Mouse (Mus musculus): ENCODE measurements around the gene Dnali1.

Dnali1 gene

DNA sequence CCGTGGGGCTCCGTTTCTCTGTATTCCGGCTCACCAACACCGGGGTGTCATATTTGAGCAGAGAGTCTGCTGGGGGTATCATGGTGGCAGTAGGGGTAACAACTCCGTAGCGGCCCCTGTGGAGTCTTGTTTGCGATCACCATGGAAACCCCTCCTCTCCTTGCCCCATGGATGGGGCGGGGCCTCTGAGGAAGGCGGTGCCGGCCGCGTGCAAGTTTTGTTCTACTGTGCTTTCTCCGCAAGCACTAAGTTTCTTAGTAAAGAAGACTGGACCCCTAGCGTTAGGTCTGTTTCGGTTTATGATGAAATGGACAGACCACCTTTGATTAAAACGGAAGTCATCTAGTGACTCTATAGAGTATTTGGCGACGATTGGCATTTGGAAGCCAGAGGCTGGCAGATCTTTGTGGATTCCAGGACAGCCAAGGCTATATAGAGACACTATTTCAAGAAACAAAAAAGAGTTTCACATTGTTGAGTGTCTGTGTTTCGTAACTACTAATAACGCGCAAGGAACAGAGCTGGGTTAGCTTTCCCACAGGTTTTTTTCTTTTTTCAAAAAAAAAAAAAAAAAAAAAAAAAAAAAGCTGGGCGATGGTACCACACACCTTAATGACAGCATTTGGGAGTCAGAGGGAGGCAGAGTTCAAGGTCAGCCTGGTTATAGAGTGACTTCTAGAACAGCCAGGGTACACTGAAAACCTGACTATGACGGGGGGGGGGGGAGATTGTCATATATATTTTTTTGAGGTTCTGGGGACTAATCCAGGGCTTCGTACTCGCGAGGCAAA, at the start of gene Dnali1:
Gene Dnali1, minus strand, starts transcription at position 187 of the 791 bp plus-strand sequence.
- DNase-seq, result peak; percentile 63

DNA sequence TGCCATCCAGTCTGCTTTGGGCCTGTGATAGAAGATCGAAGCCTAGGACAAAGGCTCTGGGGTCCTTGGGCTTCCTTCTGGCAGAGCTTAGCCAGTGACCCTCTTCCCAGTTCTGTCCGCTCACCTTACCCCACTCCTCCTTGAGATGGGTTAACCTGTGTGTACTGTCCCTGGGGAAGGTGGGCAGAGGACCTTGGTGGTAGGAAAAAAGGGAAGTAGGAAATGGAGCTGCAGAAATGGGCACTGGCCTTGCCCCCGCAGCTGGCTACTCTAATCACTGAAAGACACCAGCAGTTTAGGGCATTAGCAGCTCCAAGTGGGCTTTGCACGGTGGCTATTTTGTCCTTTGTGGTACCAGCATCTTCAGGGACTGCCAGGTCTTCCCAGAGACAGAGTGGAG, 49.6 kb upstream of the Dnali1 start:
- DNase-seq, result no peak

DNA sequence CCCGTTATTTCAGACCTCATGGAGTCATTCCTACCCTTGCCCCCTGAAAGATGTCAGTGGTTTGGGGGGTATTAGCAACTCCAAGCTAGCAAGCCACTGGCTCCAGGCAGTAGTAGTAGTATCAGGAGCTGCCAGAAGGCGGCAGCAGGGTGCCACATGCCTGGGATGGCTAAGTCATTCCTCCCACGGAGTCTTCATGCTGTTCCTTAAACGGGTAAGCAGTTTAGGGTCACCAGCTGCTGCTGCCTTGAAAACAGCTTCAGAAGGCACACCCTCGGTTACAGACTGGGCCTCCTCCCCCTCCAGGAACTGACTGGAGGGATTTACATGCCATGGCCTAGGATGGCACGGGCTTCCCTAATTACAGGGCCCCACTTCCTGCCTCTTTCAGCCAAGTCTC, 49.1 kb upstream of the Dnali1 start:
- peak; percentile 77 for DNase-seq

DNA sequence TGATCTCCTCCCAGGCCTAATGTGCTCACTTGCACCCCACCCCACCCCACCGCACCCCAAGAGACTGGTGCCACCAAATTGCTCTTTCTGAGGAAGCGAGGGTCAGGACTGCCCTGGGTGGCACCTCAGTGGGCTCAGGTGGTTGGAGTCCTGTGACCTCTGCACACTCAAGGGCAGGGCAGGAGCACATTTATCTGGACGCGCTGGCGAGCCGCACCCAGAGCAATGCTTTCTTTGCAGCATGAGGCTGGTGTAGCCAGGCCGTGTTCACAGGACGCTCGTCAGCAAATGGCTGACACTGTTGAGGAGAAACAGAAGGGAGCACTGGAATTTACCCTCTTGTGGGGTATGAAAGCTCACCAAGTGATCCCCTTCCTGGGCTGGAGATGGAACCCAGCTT, 39.9 kb upstream of the Dnali1 start:
- DNase-seq, result no peak

DNA sequence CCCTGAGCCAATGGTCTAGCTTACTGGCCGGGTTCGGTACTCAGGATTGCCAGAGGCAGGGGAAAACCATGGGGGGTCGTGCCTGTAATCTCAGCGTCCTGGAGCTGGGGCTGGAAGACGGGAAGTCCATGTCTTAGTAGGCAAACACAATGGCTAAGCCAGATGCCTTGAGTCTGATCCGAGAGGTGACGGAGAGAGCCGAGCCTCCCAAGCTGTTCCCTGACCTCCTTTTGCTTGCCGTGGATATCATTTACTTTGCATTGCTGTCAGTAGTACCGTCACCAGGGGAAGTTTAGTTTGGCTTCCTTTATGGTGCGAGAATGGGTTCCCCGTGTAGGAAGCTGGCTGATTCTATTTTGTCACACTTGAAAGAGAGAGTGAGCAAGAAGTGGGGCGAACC, 35.8 kb upstream of the Dnali1 start:
- no peak for DNase-seq

DNA sequence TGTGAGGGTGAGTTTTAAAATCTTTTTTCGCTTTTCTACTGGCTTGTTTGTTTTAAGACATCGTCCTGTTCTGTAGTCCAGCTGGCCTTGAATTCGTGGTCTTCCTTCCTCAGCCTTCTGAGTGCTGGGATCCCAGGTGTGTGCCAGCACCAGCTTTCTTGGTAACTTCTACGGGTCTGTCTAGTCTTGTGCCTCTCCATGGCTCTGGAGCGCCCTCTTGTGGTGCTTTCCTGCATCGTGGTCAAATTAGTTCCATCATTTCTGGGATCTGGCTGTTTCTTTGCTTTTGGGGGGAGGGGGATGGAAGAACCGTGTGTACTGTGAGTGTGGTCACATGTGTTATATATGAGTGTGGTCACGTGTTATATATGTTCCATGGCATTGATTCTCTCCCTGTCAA, 34.0 kb upstream of the Dnali1 start:
- DNase-seq, result peak; percentile 59

DNA sequence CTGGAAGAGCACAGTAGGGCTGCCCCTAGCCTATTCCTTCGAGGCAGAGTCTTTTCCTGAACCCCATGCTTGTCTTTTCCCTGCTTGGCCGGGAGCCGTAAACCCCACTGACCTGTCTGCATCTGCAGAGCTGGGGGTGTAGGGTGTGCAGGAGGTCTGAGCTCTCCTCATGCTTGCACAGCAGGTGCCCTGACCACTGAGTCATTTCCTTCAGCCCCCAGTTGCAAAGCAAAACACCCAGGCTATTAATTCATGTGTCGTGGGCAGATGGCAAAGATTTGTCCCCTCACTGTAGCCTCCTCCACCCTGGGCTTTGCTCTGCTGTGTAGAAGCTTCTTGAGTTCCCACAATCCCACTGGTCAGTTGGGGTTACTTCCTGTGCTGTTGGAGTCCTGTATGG, 31.9 kb upstream of the Dnali1 start:
- DNase-seq, result no peak

DNA sequence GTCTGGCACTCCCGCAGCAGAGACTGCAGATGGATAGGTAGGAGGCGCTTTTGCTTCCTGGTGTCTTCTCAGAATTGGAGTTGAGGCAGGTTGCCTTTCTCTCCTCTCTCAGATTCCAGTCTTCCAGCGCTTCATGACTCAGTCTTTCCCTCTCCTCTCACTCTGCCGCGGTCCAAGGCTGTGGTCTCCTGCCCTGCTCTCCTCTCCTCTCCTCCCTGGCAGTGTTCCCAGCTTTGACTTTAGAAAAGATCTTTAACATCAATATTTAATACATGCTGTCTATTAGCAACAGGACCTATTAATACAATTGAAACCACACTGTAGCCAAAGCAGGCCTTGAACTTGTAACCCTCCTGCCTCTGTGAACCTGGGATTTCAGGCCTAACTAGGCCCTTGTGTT, 30.6 kb upstream of the Dnali1 start:
- no peak for DNase-seq

DNA sequence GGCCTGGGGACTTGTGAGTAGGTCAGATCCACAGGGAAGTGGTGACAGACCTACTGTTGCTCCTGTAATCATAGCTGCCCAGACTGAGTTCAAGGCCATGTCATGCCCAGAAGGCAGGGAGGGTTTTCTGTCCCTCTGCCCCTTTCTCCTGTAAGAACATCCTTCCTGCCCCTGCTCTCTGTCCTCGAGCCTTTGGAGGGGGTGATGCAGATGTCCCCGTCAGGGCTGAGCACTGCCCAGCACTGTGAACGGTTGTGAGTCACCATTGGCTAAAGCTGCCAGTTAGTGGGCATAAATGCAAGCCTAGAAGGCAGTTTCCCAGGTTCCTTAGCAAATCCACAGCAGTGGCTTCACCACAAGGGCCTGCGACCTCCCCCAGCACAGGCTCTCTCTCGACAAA, 27.5 kb upstream of the Dnali1 start:
- no peak for DNase-seq

DNA sequence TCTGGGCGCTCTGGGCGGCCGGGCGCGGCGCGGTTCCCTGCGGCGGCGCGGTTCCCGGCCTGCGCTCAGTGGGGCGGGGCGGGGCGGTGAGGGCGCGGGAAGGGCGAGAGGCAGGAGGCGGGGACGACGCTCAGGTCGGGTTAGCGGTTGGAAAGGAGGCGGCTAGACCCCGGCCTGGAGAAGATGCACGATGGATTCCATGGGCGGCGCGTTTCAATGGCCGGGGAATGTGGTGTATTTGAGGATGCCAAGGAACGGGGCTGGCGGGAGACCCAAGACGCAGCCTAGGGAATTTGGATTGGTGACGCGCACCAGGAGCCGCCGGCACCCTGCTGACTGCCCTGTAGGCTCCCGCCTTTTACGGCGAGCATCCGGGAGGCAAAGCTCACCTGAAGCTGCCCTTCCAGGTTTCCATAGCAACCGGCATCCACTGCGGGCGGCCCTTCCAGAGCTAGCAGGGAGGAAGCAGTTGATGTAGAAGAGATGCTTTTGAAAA, 19.9 kb upstream of the Dnali1 start:
- DNase-seq, result peak; percentile 53

DNA sequence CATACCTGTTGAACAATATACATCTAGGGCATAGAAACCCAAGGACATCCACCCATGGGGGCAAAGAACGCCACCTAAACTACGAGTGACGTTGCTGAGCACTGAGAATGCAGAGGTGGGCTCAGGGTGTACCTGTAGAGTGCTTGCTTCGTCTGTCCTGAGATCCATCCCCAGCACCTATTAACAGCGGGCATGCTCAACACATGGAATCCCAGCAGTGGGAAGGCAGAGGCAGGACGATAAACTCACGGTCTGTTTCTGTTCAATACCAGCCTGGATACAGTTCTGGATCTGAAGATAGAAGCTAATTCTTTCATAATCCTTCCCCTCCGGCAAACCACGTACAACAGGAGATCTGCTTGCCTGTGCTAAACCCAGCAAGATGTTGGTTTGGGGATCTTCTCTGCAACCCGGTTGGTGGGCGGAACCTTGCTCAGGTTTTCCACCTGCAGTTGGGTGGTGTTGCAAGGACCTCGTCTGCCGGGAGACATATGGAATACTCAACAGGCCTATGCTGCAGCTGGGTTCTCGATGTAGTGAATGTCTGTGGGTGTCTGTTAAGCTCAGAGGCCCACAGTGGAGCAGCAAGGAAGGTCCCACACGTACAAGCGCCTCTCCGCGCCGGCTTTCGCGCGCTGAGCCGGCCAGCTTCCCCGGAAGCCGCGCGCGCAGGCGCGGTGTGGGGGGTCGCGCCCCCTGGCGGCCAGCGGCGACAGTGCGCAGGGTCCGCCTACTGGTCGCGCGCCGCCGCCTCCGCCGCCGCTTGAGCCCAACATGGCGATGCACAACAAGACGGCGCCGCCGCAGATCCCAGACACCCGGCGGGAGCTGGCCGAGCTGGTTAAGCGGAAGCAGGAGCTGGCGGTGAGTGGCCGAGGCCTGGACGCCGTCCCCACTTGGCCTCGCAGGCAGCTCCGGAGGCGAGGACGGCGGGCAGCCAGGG, 19.2 kb upstream of the Dnali1 start, which contains the start of gene Meaf6:
Gene Meaf6, plus strand, starts transcription at position 732 of the 943 bp plus-strand sequence.
- peak; percentile 87 for DNase-seq

DNA sequence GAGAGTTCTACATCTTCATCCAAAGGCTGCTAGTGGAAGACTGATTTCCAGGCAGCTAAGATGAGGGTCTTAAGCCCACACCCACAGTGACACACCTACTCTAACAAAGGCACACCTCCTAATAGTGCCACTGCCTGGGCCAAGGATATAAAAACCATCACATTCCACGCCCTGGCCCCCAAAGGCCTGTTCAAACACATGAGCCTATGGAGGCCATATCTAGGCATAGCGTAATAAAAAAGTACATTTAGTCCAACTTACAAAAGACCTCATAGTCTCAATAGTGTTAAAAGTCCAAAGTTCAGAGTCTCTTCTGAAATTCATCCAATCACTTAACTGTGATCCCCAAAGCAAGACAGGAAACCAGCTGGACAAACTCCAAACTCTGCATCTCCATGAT, 13.2 kb upstream of the Dnali1 start:
- DNase-seq, result no peak

DNA sequence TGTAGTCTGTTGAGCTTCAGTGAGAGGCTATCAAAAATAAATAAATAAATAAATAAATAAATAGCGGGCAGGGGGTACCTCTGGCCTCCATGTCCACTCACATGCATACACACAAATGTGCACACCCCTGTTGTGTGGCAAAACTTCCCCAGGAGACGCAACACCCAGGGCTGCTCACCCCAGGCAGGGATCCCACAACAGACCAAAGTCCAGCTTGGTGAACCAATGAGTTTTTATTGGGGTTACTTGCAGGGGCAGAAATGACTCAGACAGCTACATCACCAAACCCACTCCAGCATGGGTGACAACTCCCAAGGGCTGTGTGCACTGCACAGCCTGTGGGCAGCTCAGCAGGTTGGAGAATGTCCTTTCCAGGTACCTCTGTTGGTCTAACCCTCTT, 12.2 kb upstream of the Dnali1 start:
- no peak for DNase-seq

DNA sequence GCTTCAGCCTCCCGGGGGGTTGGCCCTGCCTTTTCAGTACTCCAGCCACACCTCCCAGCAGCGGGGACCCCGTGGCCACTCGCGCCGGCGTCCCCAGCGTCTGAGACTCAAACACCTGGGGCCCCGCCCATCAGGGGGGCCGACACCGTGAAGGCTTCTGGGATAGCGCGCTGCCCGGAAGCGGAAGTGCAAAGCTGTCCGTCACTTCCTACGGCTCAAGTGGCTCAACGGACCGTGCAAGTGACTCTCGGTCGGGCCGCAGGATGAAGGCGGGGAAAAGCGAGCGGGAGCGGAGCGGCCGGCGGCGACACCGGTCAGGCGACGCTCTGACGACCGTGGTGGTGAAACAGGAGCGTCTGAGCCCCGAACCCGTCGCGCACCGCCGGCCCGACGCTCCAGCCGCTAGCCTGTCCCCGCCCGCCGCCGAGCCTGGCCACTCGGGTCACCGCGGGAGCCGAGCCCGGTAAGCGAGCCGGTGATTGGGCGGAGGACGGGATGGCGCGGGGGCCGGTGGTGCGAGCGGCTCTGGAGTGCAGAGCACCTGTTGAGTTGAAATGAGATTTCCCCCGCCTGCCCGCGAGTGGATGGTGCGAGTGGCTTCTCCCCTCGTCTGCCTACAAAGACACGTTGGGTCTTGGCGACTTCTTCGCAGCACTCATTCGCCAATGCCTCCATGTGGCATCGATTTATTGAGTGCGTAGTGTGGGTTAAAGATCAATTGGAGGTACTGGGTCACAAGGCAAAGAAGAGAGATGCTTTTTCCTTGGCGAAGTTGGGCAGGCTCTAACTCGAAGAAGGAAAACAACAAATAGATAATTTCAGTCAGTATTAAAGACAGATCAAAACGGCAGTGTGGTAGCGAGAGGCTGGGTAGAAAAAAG, 1.2 kb upstream of the Dnali1 start, which contains the start of gene Snip1:
Gene Snip1, plus strand, starts transcription at position 183 of the 881 bp plus-strand sequence.
- peak; percentile 94 for DNase-seq

DNA sequence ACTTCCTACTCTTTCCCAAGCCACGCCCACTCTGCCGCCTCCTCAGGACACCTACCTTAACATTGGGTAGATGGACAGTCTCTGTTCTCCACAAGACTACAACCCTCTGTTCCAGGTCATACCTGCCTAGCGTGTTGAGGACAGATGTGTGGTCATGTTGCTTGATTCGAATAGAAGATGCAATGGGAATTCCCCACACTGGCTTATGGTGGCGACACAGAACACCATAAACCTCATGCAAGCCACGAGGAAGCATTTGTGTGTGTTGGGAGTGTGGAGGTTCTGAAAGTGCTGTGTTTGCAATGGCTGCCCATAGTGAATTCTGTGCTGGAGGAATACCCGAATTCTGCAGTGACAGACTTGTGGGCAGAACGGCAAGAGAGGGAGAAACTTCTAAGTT, 1.7 kb downstream of the Dnali1 start:
- DNase-seq, result no peak

DNA sequence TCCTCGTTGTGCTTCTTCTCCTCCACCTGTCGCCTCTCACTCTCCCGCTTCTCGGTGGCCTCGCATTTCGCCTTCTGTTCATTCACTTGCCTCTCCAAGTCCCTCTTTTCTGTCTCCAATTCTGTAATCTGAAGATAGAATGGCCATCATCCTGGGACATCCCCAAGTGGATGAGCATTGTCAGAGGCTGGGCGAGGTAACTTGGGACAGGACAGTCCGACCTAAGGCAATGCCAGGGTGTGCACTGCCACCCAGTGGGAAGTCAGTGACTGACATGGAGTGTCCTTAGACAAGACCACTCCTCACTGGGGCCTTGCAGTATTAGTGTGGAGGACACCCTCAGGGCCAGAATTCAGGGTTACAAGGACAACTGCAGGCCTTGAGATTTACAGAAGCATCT, 6.5 kb downstream of the Dnali1 start:
- DNase-seq, result peak; percentile 23

DNA sequence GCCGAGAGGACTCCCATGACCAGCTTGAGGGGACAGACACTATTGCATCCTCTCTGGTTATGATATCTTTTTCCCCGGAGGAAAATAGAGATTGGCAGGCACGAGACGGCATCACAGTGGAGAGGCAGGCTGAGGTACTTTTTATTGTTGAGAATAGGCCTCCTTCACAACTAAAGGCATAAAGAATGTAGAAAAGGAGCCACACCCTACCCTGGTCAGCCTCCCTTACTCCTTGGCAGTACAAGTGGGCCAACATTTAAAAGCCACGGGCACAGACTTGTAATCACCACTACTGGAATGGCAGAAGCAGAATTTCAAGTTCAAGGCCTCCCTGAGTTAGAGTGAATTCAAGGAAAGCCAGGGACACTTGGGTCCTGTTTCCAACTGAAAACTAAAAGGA, 7.5 kb downstream of the Dnali1 start:
- DNase-seq, result no peak

DNA sequence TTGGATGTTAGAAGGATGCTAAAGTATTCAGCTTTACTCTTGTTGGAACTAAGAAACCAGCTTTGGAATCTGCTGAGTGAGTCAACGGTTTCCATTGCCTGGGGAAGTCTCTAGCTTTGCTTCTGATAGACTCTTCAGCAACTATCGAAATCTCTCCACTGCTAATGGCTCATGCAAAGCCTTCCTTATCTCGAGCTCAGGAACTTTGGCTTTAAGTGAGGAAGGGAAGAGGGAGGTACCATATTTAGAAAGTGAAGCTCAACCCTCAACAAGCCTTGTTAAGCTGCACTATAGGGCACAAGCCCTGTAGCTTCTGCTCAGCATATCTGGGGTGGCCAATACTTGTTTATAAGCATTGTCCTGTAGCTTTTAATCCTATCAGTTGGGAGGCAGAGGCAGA, 8.2 kb downstream of the Dnali1 start:
- no peak for DNase-seq

DNA sequence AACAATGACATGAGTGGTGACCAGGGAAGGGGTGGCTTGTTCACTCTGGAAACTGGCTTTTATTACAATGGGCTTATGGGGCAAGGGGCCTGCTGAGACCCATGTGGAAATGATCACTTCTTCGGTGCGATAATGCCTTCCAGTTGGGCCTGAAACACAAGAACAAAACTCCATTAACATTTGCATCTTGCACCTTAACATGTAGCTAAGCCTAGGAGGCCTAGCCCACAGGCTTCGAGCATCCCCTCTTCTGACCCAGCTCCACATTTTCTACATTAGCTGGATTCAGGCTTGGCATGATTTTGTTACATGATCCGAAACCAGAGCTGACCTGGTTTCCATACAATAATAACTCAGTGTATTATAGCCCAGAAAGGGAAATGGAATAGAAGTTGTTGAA, 9.0 kb downstream of the Dnali1 start:
- DNase-seq, result no peak

DNA sequence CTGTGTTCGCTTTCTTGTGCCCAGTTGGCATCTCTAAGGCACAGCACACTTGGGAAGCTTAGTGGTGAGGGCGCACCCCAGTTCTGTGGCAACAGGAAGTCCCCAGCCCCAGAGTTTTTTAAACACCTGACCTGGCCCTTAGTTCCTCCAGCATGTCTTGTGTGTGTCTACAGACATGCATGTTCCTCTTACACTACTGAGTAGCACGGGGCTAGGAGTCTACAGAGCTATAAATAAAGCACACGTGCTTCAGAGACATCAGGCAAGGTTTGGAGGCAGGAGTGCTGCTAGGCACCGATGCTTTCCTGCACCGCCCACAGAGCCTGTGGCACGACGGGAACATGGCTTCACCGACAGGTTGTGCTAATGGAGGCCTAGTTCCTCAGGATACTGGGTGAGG, 10.1 kb downstream of the Dnali1 start:
- no peak for DNase-seq

DNA sequence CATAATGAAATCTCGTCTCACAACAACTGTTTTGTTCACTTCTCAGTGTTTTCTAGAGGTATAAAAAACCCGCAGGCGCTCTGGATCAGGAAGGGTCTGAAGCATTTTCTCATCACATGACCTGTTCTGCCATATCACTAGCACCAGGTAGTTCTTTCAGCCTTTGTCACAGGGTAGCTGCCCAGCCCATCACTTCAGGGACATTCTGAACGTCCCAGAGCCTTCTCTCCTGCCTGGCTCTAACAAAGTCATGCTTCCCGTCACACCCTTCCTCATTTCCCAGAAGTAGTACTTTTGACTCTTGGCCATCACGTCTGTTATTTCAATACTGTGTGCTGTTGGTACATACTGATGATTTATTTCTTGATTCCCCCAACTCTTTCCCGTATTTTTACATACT, 21.0 kb downstream of the Dnali1 start:
- DNase-seq, result no peak

DNA sequence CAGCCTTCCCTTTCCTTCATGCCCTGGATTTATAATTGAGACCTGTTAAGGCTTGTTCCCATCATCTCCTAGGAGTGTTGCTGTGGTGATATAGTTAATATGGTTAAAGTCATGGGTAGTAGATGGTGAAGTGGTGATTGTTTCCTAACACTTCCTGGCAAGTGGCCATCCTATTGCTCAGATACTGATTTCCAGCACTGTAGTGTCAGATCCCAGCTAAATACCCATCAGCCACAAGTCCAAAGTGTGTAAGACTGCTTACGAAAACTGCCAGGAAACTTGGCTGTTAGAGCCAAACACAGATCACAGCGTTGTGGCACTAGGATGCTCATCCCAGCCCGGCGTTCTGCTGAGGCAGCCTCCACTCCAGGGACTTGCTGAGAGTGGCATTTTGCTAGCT, 31.2 kb downstream of the Dnali1 start:
- no peak for DNase-seq
